Mouse (Mus musculus): Measurements from ENCODE around the gene Sh2b3.

Sh2b3 gene

DNA sequence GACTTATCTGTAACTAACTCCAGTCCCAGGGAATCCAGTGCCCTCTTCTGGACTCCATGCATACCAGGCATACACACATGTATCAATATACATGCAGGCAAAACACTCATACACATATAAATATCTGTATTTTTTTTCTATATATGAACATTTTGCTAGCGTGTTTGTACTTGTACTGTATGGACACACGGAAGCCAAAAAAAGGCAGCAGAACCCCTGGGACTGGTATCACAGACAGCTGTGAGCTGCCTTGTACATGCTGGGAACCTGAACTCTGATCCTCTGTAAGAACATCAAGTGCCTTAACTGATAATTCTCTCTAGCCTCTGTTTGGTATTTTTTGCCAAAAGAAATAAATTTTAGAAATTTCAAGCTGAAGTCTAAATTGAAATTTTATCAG, 39.0 kb downstream of the Sh2b3 start:
- ChIA-PET CTCF (no interaction called here), POLR2A (interaction anchor here in 1 of 4 experiments (0.7 to 1.5 kb wide), 4 partner anchors 8 to 52 kb away, joined by 3 to 5 read pairs (median 4); no protein-coding TSS in a partner anchor)

- POLR2A ChIA-PET: interaction anchor here in 1 of 4 experiments (0.7 kb wide), 1 partner anchor 40 kb away, joined by 3 read pairs; no protein-coding TSS in a partner anchor
- CTCF ChIA-PET: interaction anchor here in 2 of 4 experiments (0.6 to 1.0 kb wide), 4 partner anchors 29 to 294 kb away, joined by 3 read pairs; no protein-coding TSS in a partner anchor
Observed at GRCm38 (mm10) chr5:121795800-121796199, 41.6 kb downstream of the Sh2b3 start.

DNA sequence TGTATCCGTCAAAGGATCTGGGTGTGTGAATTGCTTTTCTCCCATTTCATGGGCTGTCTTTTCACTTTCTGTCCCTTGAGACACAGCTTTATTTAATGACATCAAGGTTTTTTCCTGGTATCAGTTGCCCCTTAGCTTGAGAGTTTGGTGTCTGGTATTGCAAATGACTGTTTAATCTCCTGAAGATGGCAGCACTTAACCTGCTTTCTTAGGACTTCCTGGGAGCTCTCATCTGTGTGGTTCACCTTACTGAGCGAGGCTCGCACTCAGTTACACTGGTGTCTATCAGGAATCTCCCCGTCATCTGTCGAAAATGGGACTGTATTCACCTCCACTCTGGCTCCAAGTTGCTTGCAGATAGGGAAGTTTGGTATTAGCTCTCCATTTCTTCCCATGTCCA, 46.4 kb downstream of the Sh2b3 start:
- POLR2A ChIA-PET: interaction anchor here in 2 of 4 experiments (0.5 to 1.8 kb wide), 6 partner anchors 10 to 52 kb away, joined by 3 to 6 read pairs (median 4); no protein-coding TSS in a partner anchor
- CTCF ChIA-PET: interaction anchor here in 3 of 4 experiments (0.6 to 1.6 kb wide), 10 partner anchors 10 to 336 kb away, joined by 3 to 6 read pairs (median 3); no protein-coding TSS in a partner anchor

GRCm38 (mm10) chr5:121783862-121784500, 53.5 kb downstream of the Sh2b3 start:
- ChIA-PET POLR2A (interaction anchor here in 3 of 4 experiments (0.5 to 1.8 kb wide), 6 partner anchors 14 to 88 kb away, joined by 3 to 9 read pairs (median 4); partner anchors contain the start of gene Sh2b3 (in 1 of the 3)), CTCF (interaction anchor here in 2 of 4 experiments (0.6 to 1.6 kb wide), 4 partner anchors 18 to 1207 kb away, joined by 3 to 9 read pairs (median 4); no protein-coding TSS in a partner anchor)

DNA sequence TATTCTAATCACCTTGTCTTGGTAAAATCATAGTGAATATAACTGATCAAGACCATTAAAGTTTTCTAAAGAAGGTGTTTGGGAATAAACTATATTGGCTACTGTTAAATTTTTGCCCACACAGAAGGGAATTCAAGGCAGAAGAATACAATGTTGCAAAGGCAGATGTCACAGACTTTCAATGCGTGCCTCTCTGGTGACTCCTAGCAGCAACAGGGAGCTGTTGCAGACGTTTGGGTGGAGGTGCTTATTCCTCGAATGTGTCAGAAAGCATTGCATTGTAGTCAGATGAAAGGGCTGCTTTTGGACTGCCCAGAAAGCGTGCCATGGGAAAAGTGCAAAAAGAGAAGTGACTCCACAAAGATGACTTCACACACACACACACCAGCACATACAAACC, 55.0 kb downstream of the Sh2b3 start:
- ChIA-PET POLR2A (interaction anchor here in 1 of 4 experiments (0.7 to 1.9 kb wide), 2 partner anchors 9 to 24 kb away, joined by 3 to 4 read pairs; no protein-coding TSS in a partner anchor), CTCF (interaction anchor here in 2 of 4 experiments (0.7 kb wide), 2 partner anchors 32 to 114 kb away, joined by 3 read pairs; no protein-coding TSS in a partner anchor)

- CTCF ChIA-PET: interaction anchor here in 3 of 4 experiments (1.2 to 1.6 kb wide), 3 partner anchors 14 to 35 kb away, joined by 3 to 4 read pairs (median 3); no protein-coding TSS in a partner anchor
- POLR2A ChIA-PET: interaction anchor here in 2 of 4 experiments (0.8 to 1.7 kb wide), 5 partner anchors 10 to 48 kb away, joined by 3 to 7 read pairs (median 4); no protein-coding TSS in a partner anchor
Observed at GRCm38 (mm10) chr5:121780180-121780579, 57.3 kb downstream of the Sh2b3 start.

- CTCF ChIA-PET: interaction anchor here in 2 of 4 experiments (0.6 to 1.2 kb wide), 3 partner anchors 36 to 893 kb away, joined by 3 to 17 read pairs (median 4); no protein-coding TSS in a partner anchor
- POLR2A ChIA-PET: interaction anchor here in 3 of 4 experiments (0.6 to 1.7 kb wide), 11 partner anchors 9 to 78 kb away, joined by 3 to 7 read pairs (median 4); partner anchors contain the start of gene Sh2b3 (in 1 of the 3)
Observed at GRCm38 (mm10) chr5:121778485-121779119, 58.8 kb downstream of the Sh2b3 start.

GRCm38 (mm10) chr5:121771611-121772010, 65.8 kb downstream of the Sh2b3 start:
- POLR2A ChIA-PET: interaction anchor here in 1 of 4 experiments (0.5 kb wide), 1 partner anchor 393 kb away, joined by 3 read pairs; no protein-coding TSS in a partner anchor
- CTCF ChIA-PET: interaction anchor here in 3 of 4 experiments (0.6 to 1.8 kb wide), 4 partner anchors 43 to 289 kb away, joined by 3 to 4 read pairs (median 4); no protein-coding TSS in a partner anchor

DNA sequence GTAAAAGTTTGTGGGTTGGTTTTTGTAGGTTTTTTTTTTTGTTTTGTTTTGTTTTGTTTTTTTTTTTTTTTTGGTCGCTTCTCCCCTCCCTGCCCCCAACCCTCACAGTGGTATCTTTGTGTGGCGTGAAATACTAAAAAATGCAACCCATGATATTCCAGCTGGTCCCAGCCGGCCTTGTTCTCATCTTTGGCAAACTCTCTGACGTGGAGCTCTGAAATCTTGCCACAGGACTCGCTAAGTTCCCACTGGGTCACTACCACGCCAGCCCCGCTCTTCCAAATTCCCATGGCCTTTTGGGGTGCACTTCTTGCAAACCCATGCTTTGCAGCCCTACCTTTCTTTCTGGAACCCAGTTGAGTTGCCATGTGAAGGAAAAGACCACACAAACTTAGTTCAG, 67.6 kb downstream of the Sh2b3 start:
- CTCF ChIA-PET: interaction anchor here in 3 of 4 experiments (0.6 to 0.9 kb wide), 5 partner anchors 14 to 659 kb away, joined by 3 to 14 read pairs (median 6); no protein-coding TSS in a partner anchor

DNA sequence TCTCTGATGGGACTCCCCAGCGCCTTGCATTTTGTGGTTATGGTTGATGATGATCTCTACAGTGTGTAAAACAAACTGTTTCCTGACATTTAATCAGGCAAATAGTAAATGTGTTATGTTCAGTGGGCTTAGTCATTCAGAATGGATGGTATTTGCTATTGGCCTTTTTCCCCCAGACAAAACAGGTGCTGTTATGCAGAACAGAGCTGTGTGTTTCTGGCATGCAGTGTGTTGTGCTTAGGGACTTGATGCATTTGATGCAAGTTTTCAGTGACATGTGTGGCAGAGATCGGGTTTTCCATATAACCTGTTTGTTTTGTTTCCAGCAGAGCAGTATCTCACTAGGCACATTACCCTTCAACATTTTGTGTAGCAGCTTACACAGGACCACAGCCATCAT, 69.9 kb downstream of the Sh2b3 start:
- ChIA-PET POLR2A (no interaction called here), CTCF (interaction anchor here in 2 of 4 experiments (0.6 to 3.1 kb wide), 3 partner anchors 17 to 50 kb away, joined by 3 to 9 read pairs (median 5); no protein-coding TSS in a partner anchor)

More for the DNA sequence above, 67.6 kb downstream of the Sh2b3 start:
- POLR2A ChIA-PET: interaction anchor here in 2 of 4 experiments (0.7 to 2.0 kb wide), 8 partner anchors 9 to 584 kb away, joined by 3 to 7 read pairs (median 4); no protein-coding TSS in a partner anchor

DNA sequence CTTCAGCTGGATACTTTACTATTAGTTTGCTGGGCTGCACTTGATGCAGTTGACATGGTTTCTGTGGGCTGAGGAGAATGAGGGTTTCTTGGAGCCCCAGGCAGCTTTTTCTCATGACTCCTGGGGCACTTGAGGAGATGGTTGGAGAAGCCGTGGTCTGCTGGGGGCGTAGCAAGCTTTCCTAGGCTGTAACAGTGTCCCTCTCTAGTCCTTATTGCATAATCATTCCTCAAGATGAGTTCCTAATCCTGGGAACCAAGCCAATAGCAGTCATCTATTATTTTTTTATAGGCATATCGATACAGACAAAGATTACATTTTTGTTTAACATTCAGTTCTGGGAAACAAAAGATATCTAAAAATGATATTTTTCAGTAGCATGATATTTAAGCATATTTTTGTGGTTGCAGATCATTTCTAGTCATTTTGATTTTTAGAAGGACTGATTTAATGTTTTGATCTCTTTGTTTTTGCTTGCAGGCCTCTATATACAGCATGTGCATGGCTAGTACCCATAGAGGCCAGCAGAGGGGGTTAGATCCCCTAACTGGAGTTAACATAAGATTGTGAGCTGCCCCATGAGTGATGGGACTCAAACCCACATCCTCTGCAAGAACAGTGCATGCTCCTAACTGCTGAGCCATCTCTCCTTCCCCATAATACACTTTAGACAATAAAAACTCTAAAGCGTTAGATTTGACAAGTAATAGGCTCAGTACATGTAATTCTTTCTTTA, 71.2 kb downstream of the Sh2b3 start:
- CTCF ChIA-PET: interaction anchor here (0.5 to 3.1 kb wide), 12 partner anchors 10 to 918 kb away, joined by 3 to 9 read pairs (median 3); no protein-coding TSS in a partner anchor
- POLR2A ChIA-PET: interaction anchor here in 2 of 4 experiments (0.6 to 1.7 kb wide), 7 partner anchors 14 to 491 kb away, joined by 3 to 4 read pairs (median 3); partner anchors contain the start of gene Sh2b3 (in 1 of the 2)

All from embryonic stem cell, embryonic (primary cell).